Mouse (Mus musculus): ENCODE measurements at regions not wholly inside any gene's neighbourhood (a gene's known extent, or its start where the extent isn't known, plus 50 kb on each side); places are given as distances from the start of the nearest gene placed in this dataset.

DNA sequence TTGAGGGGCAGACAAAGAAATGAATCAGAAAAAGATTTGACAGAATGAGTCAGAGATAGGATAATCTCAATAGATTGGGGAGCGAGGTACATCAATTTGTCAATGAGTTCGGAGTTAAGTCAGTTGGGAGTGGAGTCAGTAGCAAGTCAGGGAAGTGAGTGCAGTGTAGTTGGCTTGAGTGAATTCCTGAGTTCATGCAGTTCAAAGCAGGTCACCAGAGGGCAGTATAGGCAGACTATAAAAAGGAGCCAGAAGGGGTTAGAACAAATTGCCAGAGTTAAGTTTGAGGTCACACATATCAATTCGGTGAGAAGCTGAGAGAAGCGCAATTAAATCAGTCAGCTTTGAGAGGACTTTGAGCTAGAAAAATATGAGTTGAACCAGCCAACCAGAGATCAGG, 1317.7 kb upstream of the Cdh8 start:
- Histone ChIP-seq H3K4me3 (ENCODE audit: low read depth, low read length) (no peak overlapping the region), H3K9ac (ENCODE audit: low read depth, poor library complexity, severe bottlenecking) (no peak overlapping the region), H3K4me1 (ENCODE audit: control insufficient read depth, insufficient read depth, low read length) (no peaks in the 10 kb centered on the region), H3K9me3 (replicated peaks; ENCODE audit: control insufficient read depth, insufficient read depth, low read length, poor library complexity, severe bottlenecking) (no peaks in the 10 kb centered on the region), H3K27ac (ENCODE audit: insufficient read depth, low read length) (no peak overlapping the region), H3K27me3 (ENCODE audit: control insufficient read depth, insufficient read depth, low read length, poor library complexity, severe bottlenecking) (no peaks in the 10 kb centered on the region), H3K36me3 (ENCODE audit: control insufficient read depth, insufficient read depth, low read length, poor library complexity, severe bottlenecking) (no peaks in the 10 kb centered on the region)
- TF ChIP-seq POLR2A (IDR thresholded peaks at IDR 0.05; ENCODE audit: insufficient read depth, low read length): no peak
- TF ChIP-seq EP300 (IDR thresholded peaks at IDR 0.05; ENCODE audit: insufficient read depth, low read depth, low read length): no peak
- TF ChIP-seq CTCF (IDR thresholded peaks at IDR 0.05; ENCODE audit: low read depth, low read length): no peak

DNA sequence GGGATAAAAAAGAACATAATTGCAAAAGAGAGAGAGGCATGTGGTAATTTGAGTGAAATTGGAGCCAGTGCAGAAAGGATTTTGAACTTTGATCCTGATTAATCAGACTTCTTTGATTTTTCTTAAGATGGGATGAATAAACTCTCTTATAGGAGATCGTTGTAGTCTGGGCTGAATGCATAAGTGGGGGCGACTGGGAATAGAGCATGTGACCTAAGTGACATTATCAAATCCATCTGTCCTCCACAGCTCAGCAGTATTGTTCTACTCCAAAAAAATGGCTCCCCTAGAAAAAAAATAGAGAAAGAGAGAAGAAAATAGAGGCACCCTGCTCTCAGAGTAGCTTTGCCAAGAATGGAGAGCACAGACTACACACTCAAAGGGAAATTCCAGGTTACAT, 1286.1 kb upstream of the Cdh8 start:
- no peak overlapping the region for H3K9ac ChIP-seq (ENCODE audit: low read depth, poor library complexity, severe bottlenecking)
- no peak overlapping the region for H3K27ac ChIP-seq (ENCODE audit: insufficient read depth, low read length)
- no peaks in the 10 kb centered on the region for H3K27me3 ChIP-seq (ENCODE audit: control insufficient read depth, insufficient read depth, low read length, poor library complexity, severe bottlenecking)
- TF ChIP-seq POLR2A (IDR thresholded peaks at IDR 0.05; ENCODE audit: insufficient read depth, low read length): no peak
- TF ChIP-seq EP300 (IDR thresholded peaks at IDR 0.05; ENCODE audit: insufficient read depth, low read depth, low read length): no peak
- TF ChIP-seq CTCF (IDR thresholded peaks at IDR 0.05; ENCODE audit: low read depth, low read length): no peak
- no peaks in the 10 kb centered on the region for H3K4me1 ChIP-seq (ENCODE audit: control insufficient read depth, insufficient read depth, low read length)
- no peak overlapping the region for H3K4me3 ChIP-seq (ENCODE audit: low read depth, low read length)
- no peaks in the 10 kb centered on the region for H3K36me3 ChIP-seq (ENCODE audit: control insufficient read depth, insufficient read depth, low read length, poor library complexity, severe bottlenecking)
- H3K9me3 ChIP-seq (replicated peaks; ENCODE audit: control insufficient read depth, insufficient read depth, low read length, poor library complexity, severe bottlenecking): no peaks in the 10 kb centered on the region

- H3K9me3 ChIP-seq (replicated peaks; ENCODE audit: control insufficient read depth, insufficient read depth, low read length, poor library complexity, severe bottlenecking): no peaks in the 10 kb centered on the region
- H3K27me3 ChIP-seq (ENCODE audit: control insufficient read depth, insufficient read depth, low read length, poor library complexity, severe bottlenecking): no peaks in the 10 kb centered on the region
- H3K4me3 ChIP-seq (ENCODE audit: low read depth, low read length): no peak overlapping the region
- no peak overlapping the region for H3K27ac ChIP-seq (ENCODE audit: insufficient read depth, low read length)
- H3K36me3 ChIP-seq (ENCODE audit: control insufficient read depth, insufficient read depth, low read length, poor library complexity, severe bottlenecking): no peaks in the 10 kb centered on the region
- TF ChIP-seq POLR2A (IDR thresholded peaks at IDR 0.05; ENCODE audit: insufficient read depth, low read length): no peak
- no peak for TF ChIP-seq CTCF (IDR thresholded peaks at IDR 0.05; ENCODE audit: low read depth, low read length)
- TF ChIP-seq EP300 (IDR thresholded peaks at IDR 0.05; ENCODE audit: insufficient read depth, low read depth, low read length): no peak
- H3K9ac ChIP-seq (ENCODE audit: low read depth, poor library complexity, severe bottlenecking): no peak overlapping the region
- no peaks in the 10 kb centered on the region for H3K4me1 ChIP-seq (ENCODE audit: control insufficient read depth, insufficient read depth, low read length)
Observed at GRCm38 (mm10) chr8:100695043-100695442, 1278.8 kb upstream of the Cdh8 start.

DNA sequence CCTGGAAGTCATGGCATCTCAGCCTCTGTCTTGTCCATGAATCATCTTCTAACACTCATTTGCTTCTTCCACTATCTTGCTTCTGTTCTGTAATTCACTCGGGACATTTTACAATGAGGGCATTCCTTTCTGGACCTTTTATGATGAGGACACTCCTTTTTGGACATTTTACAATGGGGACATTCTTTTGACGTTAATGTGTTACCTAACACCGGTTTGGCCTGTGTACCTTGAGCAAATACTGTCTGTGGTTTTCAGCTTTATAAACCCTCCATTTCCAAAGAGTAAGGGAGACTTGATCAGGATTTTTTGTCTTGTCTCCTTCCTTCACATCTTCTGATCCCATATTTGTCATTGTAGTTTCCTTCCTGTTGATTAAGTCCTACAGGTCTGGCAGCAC, 1262.3 kb upstream of the Cdh8 start:
- no peaks in the 10 kb centered on the region for H3K27me3 ChIP-seq (ENCODE audit: control insufficient read depth, insufficient read depth, low read length, poor library complexity, severe bottlenecking)
- H3K4me1 ChIP-seq (ENCODE audit: control insufficient read depth, insufficient read depth, low read length): no peaks in the 10 kb centered on the region
- H3K36me3 ChIP-seq (ENCODE audit: control insufficient read depth, insufficient read depth, low read length, poor library complexity, severe bottlenecking): no peaks in the 10 kb centered on the region
- no peak overlapping the region for H3K27ac ChIP-seq (ENCODE audit: insufficient read depth, low read length)
- H3K4me3 ChIP-seq (ENCODE audit: low read depth, low read length): no peak overlapping the region
- H3K9me3 ChIP-seq (replicated peaks; ENCODE audit: control insufficient read depth, insufficient read depth, low read length, poor library complexity, severe bottlenecking): no peaks in the 10 kb centered on the region
- H3K9ac ChIP-seq (ENCODE audit: low read depth, poor library complexity, severe bottlenecking): no peak overlapping the region
- TF ChIP-seq CTCF (IDR thresholded peaks at IDR 0.05; ENCODE audit: low read depth, low read length) (no peak), EP300 (IDR thresholded peaks at IDR 0.05; ENCODE audit: insufficient read depth, low read depth, low read length) (no peak), POLR2A (IDR thresholded peaks at IDR 0.05; ENCODE audit: insufficient read depth, low read length) (no peak)

Measured in ES-Bruce4 (cell line).